Mouse (Mus musculus) gastrocnemius, adult 18-20 months (tissue): ENCODE results near the gene Foxd1. TPM values are rescaled to one million over a fixed set of nuclear protein-coding genes. Genes with fewer than 3 reads are reported as not detected.
A peak's percentile ranks its signal among the peaks of the same experiment; 100 is the strongest.

Experiments
- DNase-seq: peaks from one replicate; pipeline ENCODE4 v3.0.0; 2021; ENCODE audit warnings: low spot score
- long read RNA-seq, 2 experiments: library from polyadenylated mRNA; stranded (forward); transcript quantifications; one replicate each; pipeline ENCODE4 v2.0.0; 2021
- total RNA-seq, 2 experiments: library from RNA; stranded (reverse); gene quantifications; 2 replicates each; pipeline ENCODE4 v1.2.3; 2021

Foxd1 gene
- under 1 TPM in 1 of 2 experiments, not detected in 1; 0.12 TPM for total RNA-seq
- long read RNA-seq, experiment 1 = 0 reads
- long read RNA-seq, experiment 2, full-length matches to known transcripts = 1 of 1 reads
- long read RNA-seq, experiment 2, partial matches to known transcripts = 0 of 1 reads
- long read RNA-seq, experiment 2, other reads (novel, unspliced or antisense) = 0 of 1 reads

DNA sequence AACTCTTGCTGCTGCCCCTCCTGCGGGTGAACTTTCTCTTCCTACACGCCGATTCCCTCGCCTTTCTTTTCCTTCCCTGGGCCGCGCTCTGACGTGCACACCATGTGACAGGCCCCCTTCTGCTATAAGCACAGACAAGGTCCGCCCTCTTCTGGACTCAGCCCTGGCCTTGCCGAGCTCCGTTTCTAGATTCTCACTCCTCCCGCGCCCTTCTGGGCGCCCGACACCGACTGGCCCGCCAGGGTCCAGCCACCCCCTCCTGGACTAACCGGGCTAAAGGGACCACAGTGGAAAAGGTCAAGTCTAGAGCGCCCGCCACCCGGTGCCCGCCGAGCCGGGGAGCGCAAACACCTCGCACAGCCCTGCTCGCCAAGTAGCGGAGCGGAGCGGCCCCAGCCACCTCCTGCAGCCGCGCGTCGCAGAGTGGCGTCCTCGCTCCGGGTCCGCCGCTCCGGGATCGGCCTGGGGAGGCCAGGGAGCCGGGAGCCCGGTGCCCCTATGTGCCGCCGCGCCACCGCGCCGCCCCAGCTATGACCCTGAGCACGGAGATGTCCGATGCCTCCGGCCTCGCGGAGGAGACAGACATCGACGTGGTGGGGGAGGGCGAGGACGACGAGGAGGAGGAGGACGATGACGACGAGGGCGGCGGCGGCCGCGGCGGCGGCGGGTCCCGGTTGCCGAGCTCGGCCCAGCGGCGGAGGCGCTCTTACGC is at the start of gene Foxd1:
Foxd1 (plus strand) TSS at position 153 of the 712 bp plus-strand sequence.
- DNase-seq = peak; percentile 20

DNA sequence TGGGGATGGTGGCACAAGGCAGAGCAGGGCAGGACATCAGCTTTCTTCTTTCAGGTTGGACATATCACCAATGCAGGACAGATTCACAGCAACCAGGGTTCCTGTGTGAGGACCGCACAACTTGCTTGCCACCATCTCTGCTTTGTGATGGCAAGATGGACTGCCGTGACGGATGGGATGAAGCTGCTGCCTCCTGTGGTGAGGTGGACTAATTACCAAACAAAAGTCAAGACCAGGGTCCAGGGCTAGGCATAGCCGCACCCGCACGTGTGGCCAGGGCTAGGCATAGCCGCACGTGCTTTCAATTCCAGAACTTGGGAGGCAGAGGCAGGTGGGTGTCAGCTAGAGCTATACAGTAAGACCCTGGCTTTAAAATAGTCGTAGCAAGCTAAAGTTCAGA is 48.8 kb upstream of the Foxd1 start:
- no peak for DNase-seq

DNA sequence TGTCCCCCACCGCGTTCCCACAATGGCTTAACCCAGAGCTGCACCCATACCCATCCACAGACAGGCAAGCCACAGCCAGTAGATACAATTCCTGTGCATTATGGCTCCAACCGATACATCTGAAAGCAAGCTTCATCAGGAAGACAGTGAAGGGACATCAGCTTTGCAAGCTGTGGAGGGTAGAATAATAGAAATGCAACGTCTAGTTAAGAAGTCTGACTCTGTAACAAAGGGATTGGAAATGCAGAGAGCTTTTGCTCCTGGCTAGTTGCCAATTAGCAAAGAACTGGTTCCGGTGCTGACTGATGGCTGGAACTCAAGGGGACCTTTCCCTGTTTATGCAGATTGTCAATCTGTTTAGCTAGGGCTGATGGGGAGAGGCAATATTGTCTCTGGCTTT is 47.6 kb upstream of the Foxd1 start:
- DNase-seq = no peak

DNA sequence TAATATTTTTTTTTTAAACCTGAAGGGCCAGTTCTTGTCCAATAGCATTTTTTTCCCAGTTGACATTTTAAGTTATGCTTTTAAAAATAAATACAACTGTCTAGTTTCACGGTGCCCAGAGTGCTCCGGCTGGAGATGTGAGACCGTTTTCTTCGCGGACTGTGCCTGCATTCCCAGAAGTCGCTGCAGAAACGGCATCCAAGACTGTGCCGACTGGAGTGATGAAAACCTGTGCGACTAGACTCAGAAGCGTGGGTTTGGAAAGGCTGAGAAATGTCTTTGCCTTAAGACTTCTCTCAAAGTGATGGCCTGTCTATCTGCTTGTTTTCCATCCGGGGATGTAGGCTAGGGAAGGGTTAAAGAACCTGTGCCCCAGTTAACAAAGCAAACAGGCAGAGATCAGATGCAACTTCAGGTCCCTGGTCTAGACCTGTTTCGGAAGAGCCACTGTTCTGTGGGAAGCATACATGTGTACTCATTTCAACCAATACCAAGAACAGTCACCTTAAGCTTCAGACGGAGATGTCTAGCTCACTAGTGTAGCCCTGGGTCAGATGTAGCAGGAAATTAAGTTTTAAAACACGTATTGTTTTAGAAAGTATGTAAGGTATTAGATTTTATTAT is 47.1 kb upstream of the Foxd1 start:
- DNase-seq = no peak

DNA sequence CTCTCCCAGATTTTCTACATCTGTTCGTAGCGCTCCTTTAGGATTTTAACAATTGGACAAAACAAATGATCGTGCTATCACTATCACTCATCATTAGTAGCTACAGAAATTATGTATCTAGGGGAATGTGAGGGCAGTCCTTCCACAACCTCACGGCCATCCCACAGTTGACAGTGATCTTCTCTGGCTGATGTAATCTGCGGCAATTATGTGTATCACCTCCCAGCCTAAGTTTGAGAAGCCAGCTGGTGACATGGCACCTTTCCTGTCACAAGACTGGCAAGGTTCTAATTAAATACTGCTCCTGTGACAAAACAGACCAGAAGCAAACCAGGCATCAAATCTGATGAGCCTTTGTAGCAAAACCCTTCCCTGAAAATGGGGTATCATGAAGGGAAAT is 46.0 kb upstream of the Foxd1 start:
- DNase-seq = no peak

DNA sequence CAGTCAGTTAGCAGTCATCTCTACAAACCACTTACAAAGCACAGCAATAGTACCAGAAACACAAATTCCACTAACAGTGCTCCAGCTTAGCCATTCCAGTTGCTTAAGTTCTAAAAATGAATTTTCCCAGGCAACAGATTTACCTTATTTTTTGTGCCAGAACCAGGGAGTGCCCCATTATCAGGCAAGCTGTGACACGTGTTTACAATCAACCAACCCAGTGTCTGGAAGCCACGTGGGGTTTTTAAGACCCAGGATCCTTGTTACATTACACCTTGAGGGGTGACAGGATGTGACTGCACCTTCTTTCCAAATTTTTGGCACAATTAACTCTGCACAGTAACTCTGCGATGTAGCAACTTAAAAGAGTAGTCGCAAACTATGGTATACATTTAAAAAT is 45.3 kb upstream of the Foxd1 start:
- DNase-seq = no peak

DNA sequence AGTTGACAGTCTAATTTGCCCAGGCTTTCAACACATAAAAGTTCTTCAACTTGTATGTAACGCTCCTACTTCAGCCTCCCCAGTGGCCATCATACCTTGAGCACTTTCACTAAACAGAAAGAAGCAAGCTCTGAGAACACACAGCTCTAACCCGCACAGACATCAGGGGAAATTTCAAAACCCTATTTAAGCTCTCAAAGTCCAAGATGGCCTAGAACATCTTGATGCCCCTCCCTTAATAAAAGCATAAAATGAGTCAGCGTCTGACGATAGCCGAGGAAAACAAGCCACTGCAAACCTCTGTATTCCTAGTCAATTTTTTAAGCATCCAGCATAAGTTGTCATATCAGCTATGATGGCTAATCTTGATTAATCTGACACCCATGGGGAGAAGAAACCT is 42.4 kb upstream of the Foxd1 start:
- no peak for DNase-seq

DNA sequence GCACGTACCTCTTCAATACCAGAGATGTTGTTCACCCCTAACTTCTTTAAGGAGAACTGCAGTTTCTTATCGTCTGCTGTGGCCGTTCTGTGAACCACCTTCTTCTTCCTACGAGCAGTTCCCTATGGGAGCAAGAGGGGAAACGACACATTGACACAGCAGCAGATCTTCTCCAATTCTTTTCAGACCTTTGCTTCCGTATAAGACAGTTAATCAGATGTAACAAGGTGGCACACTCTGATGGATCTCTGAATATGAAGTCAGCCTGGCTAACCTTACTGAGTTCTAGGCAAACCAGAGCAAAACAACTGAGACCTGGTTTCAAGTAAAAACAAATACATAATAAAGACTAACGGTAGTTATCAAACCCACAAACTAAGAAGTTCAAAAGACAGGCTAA is 40.4 kb upstream of the Foxd1 start:
- no peak for DNase-seq

DNA sequence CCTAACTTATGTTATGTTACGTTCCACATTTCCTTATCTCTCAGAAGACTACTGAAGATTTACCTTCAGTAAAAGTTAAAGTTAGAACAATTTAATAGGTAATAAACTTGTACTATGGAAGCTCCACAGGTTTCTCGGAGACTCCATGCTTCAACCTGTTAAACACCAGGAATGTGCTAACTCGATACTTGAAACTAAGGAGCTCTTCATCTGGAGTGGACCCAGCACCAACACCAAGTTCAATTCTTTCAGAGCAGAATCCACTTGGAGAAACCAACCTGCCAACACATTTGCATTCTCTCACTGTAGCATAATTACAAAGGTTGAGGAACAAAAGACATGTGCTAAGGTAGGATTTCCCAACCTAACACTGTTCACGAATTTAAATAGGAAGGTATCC is 38.9 kb upstream of the Foxd1 start:
- no peak for DNase-seq

DNA sequence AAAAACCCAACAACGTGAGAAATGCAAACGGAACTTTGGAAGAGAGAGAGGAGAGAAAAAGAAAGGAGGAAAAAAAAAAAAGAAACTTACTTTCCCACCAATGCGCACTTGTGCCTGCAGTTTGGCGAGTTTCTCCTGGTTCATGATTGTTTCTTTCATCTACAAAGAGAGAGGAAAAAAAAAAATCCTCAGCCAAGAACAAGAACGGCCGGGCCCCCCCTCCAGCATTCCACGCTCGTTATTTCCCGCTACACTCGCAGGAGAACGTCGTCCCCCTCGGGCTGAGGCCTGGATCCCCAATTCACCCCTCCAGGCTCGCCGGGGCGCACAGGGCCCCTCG is 37.9 kb upstream of the Foxd1 start:
- DNase-seq = no peak

DNA sequence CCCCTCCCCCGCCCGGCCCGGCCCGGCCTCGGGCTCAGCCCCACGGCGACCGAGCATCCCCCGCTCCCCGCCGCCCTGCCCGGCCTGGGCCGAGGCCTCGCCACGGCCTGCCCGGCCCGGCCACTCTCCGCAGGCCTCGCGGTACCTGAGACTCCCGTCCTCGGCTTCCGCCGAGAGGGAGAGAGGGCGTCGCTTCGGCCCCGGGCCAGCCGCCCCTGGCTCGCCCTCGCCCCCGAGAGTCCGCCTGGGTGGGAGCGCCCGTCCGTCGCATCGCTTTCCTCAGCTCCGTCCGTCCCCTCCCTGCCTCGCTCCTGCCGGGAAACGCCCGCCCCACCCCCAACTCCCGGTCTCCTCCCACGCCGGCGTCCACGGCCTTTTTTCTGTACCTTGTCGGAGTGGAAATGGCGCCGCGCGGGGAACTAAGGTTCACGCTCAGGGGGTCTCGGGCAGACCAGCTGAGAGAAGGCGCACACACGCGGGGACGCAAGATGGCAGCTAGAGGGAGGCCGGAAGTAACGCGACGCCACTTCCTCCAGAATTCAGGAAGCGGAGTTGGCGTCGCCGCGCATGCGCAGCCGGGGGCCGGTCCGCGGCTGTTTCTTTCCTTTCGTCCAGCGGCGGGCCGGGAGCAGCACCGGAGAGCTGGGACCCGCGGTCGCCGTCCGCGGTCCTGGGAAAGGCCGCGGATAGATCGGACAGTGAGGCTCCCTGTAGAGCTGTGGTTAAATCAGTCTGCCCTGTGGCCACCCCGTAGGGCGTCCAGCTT is 37.4 kb upstream of the Foxd1 start, which contains the start of gene Btf3:
Btf3 (minus strand) TSS at position 527 of the 766 bp plus-strand sequence.
- DNase-seq = peak; percentile 91

DNA sequence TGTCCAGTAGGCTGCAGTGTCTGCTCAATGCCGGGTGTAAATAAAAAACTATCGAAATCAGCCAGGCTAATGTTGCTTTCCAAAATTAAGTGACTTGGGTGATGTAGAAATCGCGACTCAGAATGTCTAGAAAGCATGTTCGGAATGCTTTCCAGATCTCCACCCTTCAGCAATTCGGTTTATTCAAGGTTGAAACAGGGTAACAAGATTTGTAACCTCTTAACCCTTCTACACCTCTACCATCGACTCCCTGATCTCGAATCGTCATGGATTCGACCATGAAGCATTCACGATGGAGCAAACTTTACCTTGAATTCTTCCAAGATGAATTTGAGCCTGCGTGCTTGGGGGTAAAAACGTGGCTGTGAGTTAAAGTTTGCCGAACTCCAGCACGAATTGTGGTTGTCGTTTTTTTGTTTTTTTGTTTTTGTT is 36.8 kb upstream of the Foxd1 start:
- DNase-seq = no peak

DNA sequence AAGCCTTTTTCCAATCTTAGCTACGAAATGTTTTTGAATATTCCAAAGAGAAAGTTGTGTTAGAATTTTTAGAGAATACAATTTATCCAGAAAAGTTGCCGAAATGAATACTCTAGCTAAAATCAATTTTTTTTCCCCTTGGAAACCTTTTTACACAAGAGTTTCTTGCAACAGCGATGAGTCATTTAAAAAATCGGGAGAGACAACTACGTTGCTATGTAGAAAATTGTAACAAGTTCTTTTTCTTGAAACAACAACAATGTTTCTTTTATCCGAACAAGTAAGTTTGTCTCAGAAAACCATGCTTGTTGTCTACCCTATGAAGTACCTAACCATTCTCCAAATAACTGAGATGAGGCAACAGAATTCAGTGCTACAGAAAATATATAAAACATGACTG is 36.1 kb upstream of the Foxd1 start:
- DNase-seq = no peak

DNA sequence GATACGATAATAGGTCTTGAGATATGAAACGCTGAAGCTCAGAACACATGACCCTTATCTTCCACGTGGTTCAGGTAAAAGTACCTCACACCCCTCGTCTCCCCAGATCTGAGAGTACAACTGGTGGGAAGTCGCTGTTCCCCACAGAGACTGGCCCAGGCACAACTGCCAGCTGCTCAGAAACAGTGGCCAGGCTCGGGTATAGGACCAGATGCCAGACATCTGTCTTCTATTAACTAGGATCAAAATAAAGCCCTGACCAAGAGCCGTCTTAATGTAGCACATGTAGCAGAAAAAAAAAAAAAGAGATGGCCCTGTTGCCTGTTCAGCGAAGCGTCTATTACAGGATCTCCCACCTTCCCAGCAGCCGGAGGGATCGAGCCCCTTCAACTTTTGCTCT is 29.0 kb upstream of the Foxd1 start:
- DNase-seq = no peak

DNA sequence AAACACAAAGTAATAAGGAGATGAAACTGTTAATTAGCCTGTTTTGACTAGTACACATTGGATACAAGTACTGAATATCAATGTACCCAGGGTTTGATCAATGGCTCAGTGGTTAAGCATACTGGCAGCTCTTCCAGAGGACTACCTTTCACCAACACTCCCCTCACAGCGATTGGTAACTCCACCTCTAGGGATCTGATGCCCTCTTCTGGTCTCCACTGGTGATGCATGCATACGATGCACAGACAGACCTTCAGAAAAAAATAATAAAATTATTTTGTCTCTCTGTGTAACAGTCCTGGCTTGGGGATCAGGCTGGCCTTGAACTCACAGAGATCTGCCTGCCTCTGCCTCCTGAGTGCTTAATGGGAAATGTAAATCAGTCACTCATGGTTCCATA is 21.9 kb upstream of the Foxd1 start:
- no peak for DNase-seq

DNA sequence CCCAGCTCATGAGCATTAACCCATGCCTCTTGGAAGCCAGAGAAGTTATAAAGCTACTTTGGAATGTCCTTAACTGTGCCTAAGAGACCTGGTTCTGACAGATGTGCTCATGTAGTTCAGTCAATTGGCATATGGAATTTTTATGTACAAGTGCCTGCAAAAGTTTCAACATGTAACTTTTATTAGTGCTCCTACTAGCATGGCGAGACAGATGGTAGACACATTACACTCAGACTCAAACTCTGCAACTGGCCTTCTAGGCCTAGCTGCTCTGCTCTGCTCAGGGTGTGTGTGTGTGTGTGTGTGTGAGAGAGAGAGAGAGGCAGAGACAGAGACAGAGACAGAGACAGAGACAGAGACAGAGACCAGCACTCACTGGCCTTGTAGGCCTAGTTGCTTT is 17.8 kb upstream of the Foxd1 start:
- DNase-seq = no peak

DNA sequence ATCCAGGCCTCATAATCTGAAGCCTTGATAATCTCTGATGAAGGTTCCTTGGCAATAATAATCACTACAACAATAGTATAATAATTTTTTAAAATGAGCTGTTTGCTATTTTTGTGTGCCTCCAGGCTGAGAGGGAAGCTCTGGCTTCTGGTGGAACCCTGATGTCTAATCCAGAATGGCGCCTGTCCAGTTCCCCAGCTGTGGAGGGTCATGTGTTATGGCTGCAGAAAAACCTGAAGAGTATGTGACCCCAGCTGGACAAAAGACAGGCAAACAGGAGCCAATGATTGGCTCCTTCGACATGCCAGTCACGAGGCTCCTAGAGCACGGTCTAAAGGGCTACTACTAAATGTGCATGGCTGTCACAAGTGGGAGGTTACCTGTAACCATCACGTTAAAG is 13.5 kb upstream of the Foxd1 start:
- no peak for DNase-seq

DNA sequence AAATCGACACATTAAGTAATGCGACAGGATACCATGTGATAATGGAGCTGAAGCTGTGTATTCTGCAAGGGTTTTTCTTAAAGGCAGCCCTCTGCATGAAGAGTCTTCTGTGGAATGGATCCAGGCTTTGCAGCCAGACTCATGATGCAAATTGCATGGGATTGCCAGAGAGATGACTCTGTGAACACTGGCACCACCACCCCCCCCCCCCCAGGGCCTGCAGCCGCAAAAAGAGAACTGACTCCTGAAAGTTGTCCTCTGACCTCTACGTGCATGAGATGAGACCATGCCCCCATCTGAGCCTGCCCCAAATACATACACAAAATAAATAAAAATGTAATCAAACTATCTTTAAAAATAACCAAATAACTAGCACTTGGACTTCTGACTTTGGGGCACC is 4.6 kb upstream of the Foxd1 start:
- no peak for DNase-seq

DNA sequence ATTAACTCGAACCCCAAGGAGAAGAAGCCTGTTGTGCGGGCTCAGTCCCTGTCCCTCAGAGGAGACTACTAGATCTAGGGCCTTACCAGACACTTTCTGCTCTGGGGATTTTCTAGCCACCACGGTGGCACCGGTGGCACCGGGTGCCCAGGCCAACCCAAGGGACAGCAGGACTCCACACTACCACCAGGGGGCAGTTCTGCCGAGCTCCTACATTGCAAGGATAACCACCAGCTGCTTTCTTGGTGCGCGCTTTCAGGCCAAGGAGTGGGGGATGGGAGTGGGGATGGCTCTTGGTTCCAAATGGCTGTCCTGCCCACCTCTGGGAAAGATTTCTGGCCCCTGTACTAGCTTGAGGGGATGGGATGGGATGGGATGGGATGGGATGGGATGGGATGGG is 2.5 kb upstream of the Foxd1 start:
- DNase-seq = no peak

DNA sequence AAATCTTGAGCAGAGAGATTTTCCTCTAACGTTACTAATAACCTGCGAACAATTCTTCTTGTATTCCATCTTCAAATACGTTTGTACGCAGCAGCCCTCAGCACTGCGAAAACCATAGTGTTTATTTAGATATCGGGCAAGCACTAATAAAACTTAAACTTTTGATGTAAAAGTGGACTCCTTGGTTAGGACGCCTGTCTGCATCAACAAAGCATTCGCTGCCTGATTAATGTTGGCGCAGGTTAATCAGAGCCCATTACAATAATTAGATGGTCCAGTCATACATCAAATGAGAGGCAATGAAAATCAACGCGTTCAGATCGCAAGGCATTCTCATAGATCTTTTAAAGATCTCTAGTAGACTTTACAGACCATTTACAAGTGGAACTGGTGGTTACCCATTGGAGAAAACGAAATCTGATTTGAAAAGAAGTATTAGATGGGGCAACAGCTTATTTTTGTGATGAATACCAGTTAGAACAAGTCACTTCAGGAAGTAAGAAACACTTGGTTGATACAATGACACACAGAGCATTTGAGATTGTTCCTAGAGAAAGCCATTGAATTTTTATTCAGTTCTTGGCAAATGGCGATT is 1.6 kb upstream of the Foxd1 start:
- no peak for DNase-seq

DNA sequence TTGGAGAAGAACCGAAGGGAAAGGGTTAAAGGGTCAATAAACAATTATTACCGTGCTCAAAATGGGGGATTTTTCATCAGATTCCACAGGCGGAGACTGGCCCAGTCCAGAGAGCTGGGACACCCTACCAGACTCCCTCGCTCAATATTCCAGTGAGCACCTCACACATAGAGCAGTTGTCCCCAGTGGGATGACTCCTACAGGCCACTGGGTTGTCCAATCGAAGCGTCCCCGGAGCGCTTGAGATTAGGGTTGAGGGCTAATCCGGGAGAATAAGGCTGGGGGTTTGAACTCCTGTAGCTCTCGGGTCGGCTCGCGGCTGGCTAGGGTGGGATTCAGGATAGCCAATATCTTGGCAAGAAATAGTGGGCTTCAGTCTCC is 343 bp upstream of the Foxd1 start:
- DNase-seq = no peak
